Mouse (Mus musculus): ENCODE measurements around the gene Hist1h4b. TPM values are rescaled to one million over a fixed set of nuclear protein-coding genes. Genes with fewer than 3 reads are reported as not detected.
"Not testable (repeated sequence)": the region's sequence is repeated elsewhere in the genome, so short reads cannot be mapped to it uniquely, and the experiment has no call there.

Gene Hist1h4b
- polyA plus RNA-seq, 1 experiment, result 29.2 TPM

- not testable (repeated sequence) for H3K4me1 ChIP-seq (ENCODE audit: control insufficient read depth, insufficient read depth, low read length); H3K27me3 ChIP-seq (ENCODE audit: control insufficient read depth, insufficient read depth, low read length, poor library complexity, severe bottlenecking); H3K9me3 ChIP-seq (replicated peaks; ENCODE audit: control insufficient read depth, insufficient read depth, low read length, poor library complexity, severe bottlenecking); H3K36me3 ChIP-seq (ENCODE audit: control insufficient read depth, insufficient read depth, low read length, poor library complexity, severe bottlenecking)
- H3K9ac ChIP-seq (ENCODE audit: low read depth, poor library complexity, severe bottlenecking), result peak within 1 kb of the TSS; percentile 93
- H3K27ac ChIP-seq (ENCODE audit: insufficient read depth, low read length), result peak within 1 kb of the TSS; percentile 99
- H3K4me3 ChIP-seq (ENCODE audit: low read depth, low read length), result peak within 1 kb of the TSS; percentile 98
- peak; percentile 96 for TF ChIP-seq POLR2A (IDR thresholded peaks at IDR 0.05; ENCODE audit: insufficient read depth, low read length)
Observed at GRCm38 (mm10) chr13:23761871-23762821, 5.3 kb downstream of the Hist1h4b start, which contains the start of gene Hist1h3a. Gene Hist1h3a (minus strand): TSS chr13:23762386.

DNA sequence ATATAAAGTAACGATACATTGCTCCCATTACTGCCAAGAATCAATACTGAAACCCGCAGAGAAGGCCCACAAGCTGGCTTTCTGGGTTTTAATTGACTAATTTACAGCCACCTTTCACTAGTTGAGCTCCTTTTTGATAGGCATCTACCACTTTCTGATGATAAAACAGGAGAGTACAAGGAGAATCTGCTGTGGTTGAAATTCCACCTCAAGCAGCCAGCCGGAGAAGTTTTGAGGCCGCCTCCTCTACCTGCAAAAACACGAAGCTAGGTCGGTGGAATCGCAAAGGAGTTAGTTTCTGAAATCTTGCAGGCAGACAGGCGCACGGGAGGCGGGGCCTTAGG lies 6.4 kb downstream of the Hist1h4b start:
- Histone ChIP-seq H3K4me3 (ENCODE audit: low read depth, low read length) (peak overlapping the region; percentile 59), H3K9me3 (replicated peaks; ENCODE audit: control insufficient read depth, insufficient read depth, low read length, poor library complexity, severe bottlenecking) (no peaks in the 10 kb centered on the region), H3K36me3 (ENCODE audit: control insufficient read depth, insufficient read depth, low read length, poor library complexity, severe bottlenecking) (no peaks in the 10 kb centered on the region), H3K4me1 (ENCODE audit: control insufficient read depth, insufficient read depth, low read length) (no peaks in the 10 kb centered on the region), H3K9ac (ENCODE audit: low read depth, poor library complexity, severe bottlenecking) (peak overlapping the region; percentile 87), H3K27ac (ENCODE audit: insufficient read depth, low read length) (peak overlapping the region; percentile 90), H3K27me3 (ENCODE audit: control insufficient read depth, insufficient read depth, low read length, poor library complexity, severe bottlenecking) (no peaks in the 10 kb centered on the region)
- TF ChIP-seq CTCF (IDR thresholded peaks at IDR 0.05; ENCODE audit: low read depth, low read length) (no peak), POLR2A (IDR thresholded peaks at IDR 0.05; ENCODE audit: insufficient read depth, low read length) (no peak), EP300 (IDR thresholded peaks at IDR 0.05; ENCODE audit: insufficient read depth, low read depth, low read length) (no peak)

DNA sequence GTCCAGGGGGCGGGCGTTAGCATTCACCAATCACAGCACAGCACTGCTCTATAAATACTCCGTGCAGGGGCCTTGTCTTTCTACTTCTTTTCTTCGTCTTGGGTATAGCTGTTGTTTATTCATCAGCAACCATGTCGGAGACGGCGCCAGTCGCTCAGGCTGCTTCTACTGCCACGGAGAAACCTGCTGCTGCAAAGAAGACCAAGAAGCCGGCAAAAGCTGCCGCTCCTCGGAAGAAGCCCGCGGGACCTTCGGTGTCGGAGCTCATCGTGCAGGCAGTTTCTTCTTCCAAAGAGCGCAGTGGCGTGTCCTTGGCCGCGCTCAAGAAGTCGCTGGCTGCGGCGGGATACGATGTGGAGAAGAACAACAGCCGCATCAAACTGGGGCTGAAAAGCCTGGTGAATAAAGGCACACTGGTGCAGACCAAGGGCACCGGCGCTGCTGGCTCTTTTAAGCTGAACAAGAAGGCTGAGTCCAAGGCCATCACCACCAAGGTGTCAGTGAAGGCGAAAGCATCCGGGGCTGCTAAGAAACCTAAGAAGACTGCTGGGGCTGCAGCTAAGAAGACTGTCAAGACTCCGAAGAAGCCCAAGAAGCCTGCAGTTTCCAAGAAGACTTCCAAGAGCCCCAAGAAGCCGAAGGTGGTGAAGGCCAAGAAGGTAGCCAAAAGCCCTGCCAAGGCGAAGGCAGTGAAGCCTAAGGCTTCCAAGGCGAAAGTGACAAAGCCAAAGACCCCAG lies 6.9 kb downstream of the Hist1h4b start, which contains the start of gene Hist1h1a:
Gene Hist1h1a, plus strand, starts transcription at position 81 of the 738 bp plus-strand sequence.
- H3K9me3 ChIP-seq (replicated peaks; ENCODE audit: control insufficient read depth, insufficient read depth, low read length, poor library complexity, severe bottlenecking), result no peaks in the 10 kb centered on the region
- H3K9ac ChIP-seq (ENCODE audit: low read depth, poor library complexity, severe bottlenecking), result peak within 1 kb of the TSS; percentile 97
- no peaks in the 10 kb centered on the region for H3K36me3 ChIP-seq (ENCODE audit: control insufficient read depth, insufficient read depth, low read length, poor library complexity, severe bottlenecking)
- TF ChIP-seq POLR2A (IDR thresholded peaks at IDR 0.05; ENCODE audit: insufficient read depth, low read length), result peak; percentile 99
- no peak for TF ChIP-seq EP300 (IDR thresholded peaks at IDR 0.05; ENCODE audit: insufficient read depth, low read depth, low read length)
- TF ChIP-seq CTCF (IDR thresholded peaks at IDR 0.05; ENCODE audit: low read depth, low read length), result no peak
- peak within 1 kb of the TSS; percentile 84 for H3K4me3 ChIP-seq (ENCODE audit: low read depth, low read length)
- no peaks in the 10 kb centered on the region for H3K27me3 ChIP-seq (ENCODE audit: control insufficient read depth, insufficient read depth, low read length, poor library complexity, severe bottlenecking)
- H3K4me1 ChIP-seq (ENCODE audit: control insufficient read depth, insufficient read depth, low read length), result no peaks in the 10 kb centered on the region
- H3K27ac ChIP-seq (ENCODE audit: insufficient read depth, low read length), result peak within 1 kb of the TSS; percentile 90

DNA sequence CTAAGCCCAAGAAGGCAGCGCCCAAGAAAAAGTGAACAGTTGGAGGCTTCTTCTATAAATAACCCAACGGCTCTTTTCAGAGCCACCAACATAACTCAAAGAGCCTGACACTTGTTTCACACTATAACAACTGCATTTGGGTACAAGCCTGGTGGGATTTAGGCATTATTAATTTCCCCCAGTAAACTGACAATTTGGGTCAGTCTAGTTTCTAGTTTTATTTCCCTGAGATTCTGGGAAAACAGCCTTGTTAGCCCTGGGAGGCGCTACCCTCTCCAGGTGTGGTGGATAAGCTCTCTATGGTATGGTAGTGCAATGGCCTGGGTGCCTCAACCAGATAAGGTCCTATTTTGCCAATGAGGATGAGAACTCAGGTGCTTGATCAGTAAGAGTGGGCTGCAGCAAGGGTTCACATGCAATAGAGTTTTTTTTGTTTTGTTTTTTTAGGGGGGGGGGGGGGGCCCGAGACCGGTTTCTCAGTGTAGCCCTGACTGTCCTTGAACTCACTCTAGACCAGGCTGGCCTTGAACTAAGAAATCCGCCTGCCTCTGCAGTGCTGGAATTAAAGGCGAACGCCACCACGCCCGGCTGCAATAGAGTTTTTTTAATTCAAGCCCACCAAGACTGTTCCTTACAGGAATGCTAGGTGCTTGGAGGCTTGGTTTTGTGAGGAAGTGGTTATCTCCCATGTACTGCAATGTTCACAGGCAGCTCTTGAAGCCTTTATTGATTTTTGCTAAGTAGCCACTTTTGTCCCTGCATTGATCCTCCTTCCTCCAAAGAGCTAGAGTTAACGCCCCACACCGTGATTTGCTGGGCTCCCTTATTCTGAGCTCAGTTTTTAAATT lies 7.7 kb downstream of the Hist1h4b start:
- Histone ChIP-seq H3K4me1 (ENCODE audit: control insufficient read depth, insufficient read depth, low read length) (no peaks in the 10 kb centered on the region), H3K36me3 (ENCODE audit: control insufficient read depth, insufficient read depth, low read length, poor library complexity, severe bottlenecking) (no peaks in the 10 kb centered on the region), H3K9me3 (replicated peaks; ENCODE audit: control insufficient read depth, insufficient read depth, low read length, poor library complexity, severe bottlenecking) (no peaks in the 10 kb centered on the region), H3K27me3 (ENCODE audit: control insufficient read depth, insufficient read depth, low read length, poor library complexity, severe bottlenecking) (no peaks in the 10 kb centered on the region), H3K27ac (ENCODE audit: insufficient read depth, low read length) (peak overlapping the region; percentile 84), H3K9ac (ENCODE audit: low read depth, poor library complexity, severe bottlenecking) (peak overlapping the region; percentile 97), H3K4me3 (ENCODE audit: low read depth, low read length) (peak overlapping the region; percentile 84)
- TF ChIP-seq EP300 (IDR thresholded peaks at IDR 0.05; ENCODE audit: insufficient read depth, low read depth, low read length) (no peak), POLR2A (IDR thresholded peaks at IDR 0.05; ENCODE audit: insufficient read depth, low read length) (peak; percentile 42)

DNA sequence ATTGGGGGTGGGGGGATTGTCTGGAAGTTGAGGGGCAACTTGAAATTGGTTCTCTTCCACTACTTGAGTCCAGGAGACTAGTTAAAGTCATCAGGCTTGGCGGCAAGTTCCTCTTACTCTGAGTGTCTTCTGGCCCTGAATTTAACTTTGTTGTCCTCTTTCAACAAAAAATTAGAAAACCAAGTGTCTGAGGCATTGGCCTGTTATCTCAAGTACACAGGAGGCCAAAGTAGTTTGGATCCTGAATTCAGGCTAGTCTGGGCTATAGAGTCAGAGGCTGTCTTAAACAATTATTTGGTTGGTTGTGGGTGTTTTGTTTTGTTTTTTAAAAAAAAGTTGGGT lies 8.3 kb downstream of the Hist1h4b start:
- TF ChIP-seq CTCF (IDR thresholded peaks at IDR 0.05; ENCODE audit: low read depth, low read length), result no peak
- TF ChIP-seq EP300 (IDR thresholded peaks at IDR 0.05; ENCODE audit: insufficient read depth, low read depth, low read length), result no peak
- TF ChIP-seq POLR2A (IDR thresholded peaks at IDR 0.05; ENCODE audit: insufficient read depth, low read length), result no peak
- no peaks in the 10 kb centered on the region for H3K9me3 ChIP-seq (replicated peaks; ENCODE audit: control insufficient read depth, insufficient read depth, low read length, poor library complexity, severe bottlenecking)
- peak overlapping the region; percentile 97 for H3K9ac ChIP-seq (ENCODE audit: low read depth, poor library complexity, severe bottlenecking)
- H3K36me3 ChIP-seq (ENCODE audit: control insufficient read depth, insufficient read depth, low read length, poor library complexity, severe bottlenecking), result no peaks in the 10 kb centered on the region
- no peaks in the 10 kb centered on the region for H3K4me1 ChIP-seq (ENCODE audit: control insufficient read depth, insufficient read depth, low read length)
- H3K27me3 ChIP-seq (ENCODE audit: control insufficient read depth, insufficient read depth, low read length, poor library complexity, severe bottlenecking), result no peaks in the 10 kb centered on the region
- H3K4me3 ChIP-seq (ENCODE audit: low read depth, low read length), result no peak overlapping the region
- H3K27ac ChIP-seq (ENCODE audit: insufficient read depth, low read length), result peak overlapping the region; percentile 84

Data from ES-Bruce4 (cell line).